Mouse (Mus musculus) kidney, postnatal 36 days (tissue): ENCODE results near the gene Tmem199.

Source experiments
- DNase-seq, 2 experiments: peaks; one replicate each; pipeline ENCODE4 v3.0.0; 2021 to 2022; ENCODE audit warnings: mixed read lengths in 2 of 2

Tmem199 gene

DNA sequence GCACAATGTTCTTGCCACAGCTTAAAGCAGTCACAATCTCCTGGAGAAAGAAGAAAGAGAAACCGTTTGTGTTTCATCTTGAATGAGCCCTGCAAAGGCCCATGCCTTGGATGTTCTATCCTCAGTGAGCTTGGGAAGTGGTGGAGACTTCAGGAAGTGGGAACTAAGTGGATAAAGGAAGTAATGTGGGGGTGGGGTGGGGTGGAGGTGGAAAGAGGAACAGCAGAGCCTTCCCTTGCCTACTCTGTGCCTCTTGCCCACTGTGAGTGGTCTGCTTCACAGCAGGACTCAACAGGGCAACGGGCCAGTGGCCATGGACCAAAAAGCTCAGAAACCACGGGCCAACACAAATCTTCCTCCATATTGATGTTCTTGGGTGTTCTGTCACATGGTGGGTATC is 36.7 kb downstream of the Tmem199 start:
- DNase-seq: no peak

DNA sequence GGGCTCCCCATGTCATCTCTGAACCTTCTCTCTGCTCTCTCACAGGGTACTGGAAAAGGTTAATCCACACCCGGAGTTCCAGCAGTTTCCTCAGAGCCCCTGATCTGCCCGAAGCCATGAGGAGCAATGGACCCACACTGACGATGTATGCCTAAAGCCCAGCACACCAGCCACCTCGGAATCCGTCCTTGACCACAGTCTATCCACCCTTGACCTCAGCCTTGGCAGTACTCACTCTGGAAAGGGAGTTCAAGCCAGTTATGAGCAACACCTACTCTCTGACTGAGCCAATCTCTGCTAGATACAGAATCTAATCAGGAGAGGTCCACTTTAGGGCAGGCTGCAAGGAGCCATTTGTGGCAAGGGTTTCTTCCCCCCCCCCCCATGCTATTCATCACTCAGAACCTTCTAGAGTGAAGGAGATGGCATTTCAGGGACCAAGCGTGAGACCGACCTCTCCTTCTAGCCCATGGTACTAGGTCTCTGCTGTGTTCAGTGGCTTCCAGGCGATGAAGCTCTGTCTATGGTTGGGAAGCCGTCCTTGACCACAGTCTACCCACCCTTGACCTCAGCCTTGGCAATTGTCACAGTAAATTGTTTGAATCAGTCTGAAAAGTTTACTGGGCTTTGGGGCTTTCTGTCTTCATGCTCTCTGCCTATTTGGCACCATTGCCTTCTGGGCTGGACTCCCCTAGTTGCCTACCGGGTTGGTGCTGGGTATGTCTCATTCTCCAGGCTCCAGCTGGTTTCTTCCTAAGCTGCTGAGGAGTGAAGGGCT is 40.5 kb downstream of the Tmem199 start:
- no peak for DNase-seq

DNA sequence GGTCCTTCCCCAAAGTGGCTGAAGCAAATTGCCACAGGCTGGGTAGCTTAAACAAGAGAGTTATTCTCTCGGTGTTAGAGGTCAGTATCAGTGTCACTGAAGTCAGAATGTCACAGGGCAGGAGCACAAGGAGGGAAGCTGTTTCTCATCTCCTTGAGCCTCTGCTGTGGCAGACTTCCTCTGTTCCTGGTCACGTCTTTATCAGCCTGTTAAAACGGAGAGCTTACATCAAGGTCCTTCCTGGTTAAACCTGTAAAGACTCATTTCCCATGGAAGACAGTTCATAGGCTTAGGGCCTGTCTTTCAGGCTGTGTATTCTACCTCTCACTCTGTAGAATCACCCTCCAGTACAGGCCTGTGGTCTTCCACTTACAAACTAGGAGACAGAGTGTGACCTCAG is 44.0 kb downstream of the Tmem199 start:
- no peak for DNase-seq

GRCm38 (mm10) chr11:78467515-78467914 is 44.5 kb downstream of the Tmem199 start:
- DNase-seq: no peak

DNA sequence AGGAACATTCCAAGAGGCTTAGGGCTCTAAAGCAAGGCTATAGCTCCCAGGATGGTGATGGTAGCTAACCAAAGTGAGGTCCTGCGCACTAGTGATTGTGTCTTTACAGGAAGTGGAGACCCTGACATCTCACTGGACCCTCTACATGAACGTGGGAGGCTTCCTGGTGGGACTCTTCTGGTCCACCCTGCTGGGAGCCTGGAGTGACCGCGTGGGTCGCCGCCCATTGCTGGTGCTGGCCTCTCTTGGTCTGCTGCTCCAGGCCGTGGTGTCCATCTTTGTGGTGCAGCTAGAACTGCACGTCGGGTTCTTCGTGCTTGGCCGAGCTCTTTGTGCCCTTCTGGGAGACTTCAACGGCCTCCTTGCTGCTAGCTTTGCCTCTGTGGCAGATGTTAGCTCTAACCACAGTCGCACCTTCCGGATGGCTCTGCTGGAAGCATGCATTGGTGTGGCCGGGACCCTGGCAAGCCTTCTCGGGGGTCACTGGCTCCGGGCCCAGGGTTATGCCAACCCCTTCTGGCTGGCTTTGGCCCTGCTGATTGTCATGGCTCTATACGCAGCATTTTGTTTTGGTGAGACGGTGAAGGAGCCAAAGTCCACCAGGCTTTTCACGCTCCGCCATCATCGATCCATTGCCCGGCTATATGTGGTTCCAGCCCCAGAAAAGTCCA is 45.6 kb downstream of the Tmem199 start:
- peak in 1 of 2 experiments; percentile 18 for DNase-seq

DNA sequence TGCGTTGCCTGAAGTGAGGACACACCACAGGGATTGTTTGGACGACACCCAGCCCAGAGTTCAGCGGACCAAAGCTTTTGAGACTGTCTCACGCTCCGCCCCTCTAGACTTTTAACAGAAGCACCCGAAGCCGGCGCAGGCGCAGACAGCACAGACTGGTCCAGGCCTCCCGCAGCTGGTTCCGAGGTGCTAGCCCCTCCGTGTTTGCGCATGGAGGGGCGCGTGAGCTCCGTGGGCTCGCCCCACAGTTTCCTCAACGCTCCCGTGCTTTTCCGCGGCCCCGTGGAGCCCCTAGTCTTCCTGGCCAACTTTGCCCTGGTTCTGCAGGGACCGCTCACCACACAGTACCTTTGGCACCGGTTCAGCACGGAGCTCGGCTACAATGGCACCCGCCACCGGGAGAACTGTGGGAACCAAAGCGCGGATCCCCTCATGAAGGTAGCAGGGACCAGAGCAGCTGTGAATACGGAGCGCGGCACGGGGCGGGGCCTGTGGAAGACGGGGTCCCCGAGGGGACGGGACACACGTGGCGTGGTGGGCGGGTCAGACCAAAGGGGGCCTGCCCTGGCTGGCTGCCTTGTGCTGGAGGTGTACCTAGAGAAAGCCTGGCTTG is 46.3 kb downstream of the Tmem199 start, which contains the start of gene Slc46a1:
TSS of gene Slc46a1 (plus strand) at position 130 of the 613 bp plus-strand sequence.
- DNase-seq: peak; percentile 90 to 93

DNA sequence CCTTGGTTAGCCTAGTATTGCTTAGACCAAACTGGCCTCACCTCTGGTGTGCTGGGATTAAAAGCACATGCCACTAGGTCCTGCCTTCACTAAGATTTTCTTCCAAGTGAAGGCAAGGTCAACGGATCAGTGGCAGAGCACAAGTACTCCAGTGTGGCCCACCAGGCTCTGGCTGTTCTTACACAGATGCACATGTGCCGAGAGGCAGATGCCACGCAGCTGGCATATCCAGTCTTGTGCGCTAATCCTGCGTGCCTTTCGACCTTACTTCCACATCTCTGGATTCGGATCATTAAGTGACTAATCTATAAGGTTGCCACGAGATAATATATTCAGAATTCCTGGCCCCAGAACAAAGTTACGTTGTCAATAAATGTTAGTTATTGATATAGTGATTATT is 46.9 kb downstream of the Tmem199 start:
- no peak for DNase-seq

DNA sequence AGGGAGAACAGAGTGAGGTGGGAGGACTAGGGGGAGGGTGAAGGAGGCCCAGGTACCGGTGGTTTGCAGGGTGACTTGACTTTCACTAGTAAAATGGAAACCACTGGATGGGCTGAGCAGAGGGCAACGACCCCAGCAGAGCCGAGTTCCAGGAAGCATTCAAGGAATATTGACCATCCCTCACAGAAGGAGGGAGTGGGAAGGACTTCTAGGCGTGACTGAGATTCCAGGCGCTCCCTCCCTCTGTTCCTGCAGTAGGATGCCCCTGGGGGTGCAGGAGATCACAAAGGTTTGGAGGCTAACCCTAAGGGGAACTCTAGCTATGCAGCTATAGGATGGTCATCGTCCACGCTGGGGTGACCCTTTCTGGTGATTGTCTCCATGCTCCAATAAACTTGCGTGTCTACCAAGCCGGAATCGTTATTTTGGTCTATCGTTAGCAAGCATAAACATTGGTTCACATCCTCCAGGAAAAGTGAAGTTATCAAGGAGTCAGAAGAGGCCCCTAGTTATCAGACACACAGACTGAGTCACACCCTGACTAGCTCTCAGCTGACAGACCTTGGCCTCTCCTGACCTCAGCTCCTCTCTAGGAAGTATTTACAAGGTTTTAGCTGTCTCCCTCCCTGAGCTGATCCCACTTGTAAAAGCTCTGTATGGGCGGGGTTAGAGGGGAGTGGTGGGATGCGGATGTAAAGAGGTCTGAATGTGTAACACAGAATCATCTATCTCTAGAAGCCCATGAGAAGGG is 48.5 kb downstream of the Tmem199 start:
- no peak for DNase-seq

DNA sequence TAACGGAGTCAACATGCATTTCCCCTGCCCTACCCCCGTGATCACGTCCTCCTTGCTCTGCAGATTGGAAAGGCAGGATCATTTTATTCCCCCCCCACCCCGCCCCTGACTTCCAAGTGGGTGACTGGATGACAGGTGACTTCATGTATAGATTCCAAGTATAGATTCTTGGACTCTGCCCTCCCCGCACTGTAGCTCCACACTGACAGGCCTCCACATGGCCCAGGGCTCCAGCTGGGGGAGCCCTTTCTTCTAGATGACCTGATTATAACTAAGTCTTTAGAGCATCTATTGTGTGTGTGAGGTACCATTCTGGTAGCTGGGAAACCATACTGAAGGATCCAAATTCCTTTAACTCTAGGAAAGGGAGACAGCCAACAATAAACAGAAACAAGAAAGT is 49.3 kb downstream of the Tmem199 start:
- no peak for DNase-seq

- no peak for DNase-seq
These were observed 50.1 kb downstream of the Tmem199 start for GRCm38 (mm10) chr11:78461894-78462293.

GRCm38 (mm10) chr11:78458740-78459139 is 53.2 kb downstream of the Tmem199 start:
- no peak for DNase-seq
